Comparison of ENCODE assay signal across 8 mouse cellular contexts in genomic region chr16:67776091-67776490, GRCm38 (mm10).
DNase-seq lines count a peak whose midpoint lies in the region; ATAC-seq and TF ChIP-seq lines count a peak whose summit lies in the region.

No protein-coding gene starts in this region.

- no peak overlapping the region for H3K9ac ChIP-seq in hindbrain, embryonic 11.5 days (ENCODE audit: low read depth, low read length)
- H3K9ac ChIP-seq in hindbrain, embryonic 16.5 days (ENCODE audit: low read depth, low read length), result no peak overlapping the region
- no peak overlapping the region for H3K9ac ChIP-seq in liver, embryonic 14.5 days (replicated peaks)

- POLR2A ChIA-PET in Patski (lab: Charles Lee), result no interaction called here

- DNase-seq in hindbrain, embryonic 11.5 days (ENCODE audit: low spot score), result peak; percentile 49
- DNase-seq in 416B (ENCODE audit: low read depth), result peak; percentile 84
- peak; percentile 0 for DNase-seq in Patski (ENCODE audit: low read depth, low spot score)
- DNase-seq in embryo, embryonic 11 days, result peak; percentile 46
- DNase-seq in liver, embryonic 14.5 days (ENCODE audit: low read depth in 3 of 3, low spot score in 3 of 3), result no peak
- no peak for DNase-seq in ovary, postnatal 36 days (ENCODE audit: low spot score)

- no peak for ATAC-seq in hindbrain, embryonic 11.5 days (ENCODE audit: low FRiP score)
- no peak for ATAC-seq in hindbrain, embryonic 16.5 days
- no peak for ATAC-seq in Patski
- no peak for ATAC-seq in liver, embryonic 14.5 days (ENCODE audit: insufficient read depth)
- no peak for ATAC-seq in granulocyte monocyte progenitor cell, adult 5-6 weeks (replicated peaks; ENCODE audit: poor library complexity, severe bottlenecking)

- in situ Hi-C loops in Patski (cut with MboI; ENCODE audit: low pct_unique_long_range_greater_than_20kb), result loop anchor here (10.0 kb wide), 2 partner anchors 681 to 901 kb away; no protein-coding TSS in a partner anchor

- TF ChIP-seq EP300 in liver, embryonic 14.5 days (IDR thresholded peaks at IDR 0.05; ENCODE audit: low read depth), result no peak

- H3K36me3 ChIP-seq in hindbrain, embryonic 11.5 days (ENCODE audit: control insufficient read depth, insufficient read depth, low read length), result no peaks in the 10 kb centered on the region
- no peaks in the 10 kb centered on the region for H3K36me3 ChIP-seq in hindbrain, embryonic 16.5 days (ENCODE audit: control insufficient read depth, insufficient read depth, low read length)
- no peaks in the 10 kb centered on the region for H3K36me3 ChIP-seq in liver, embryonic 14.5 days (replicated peaks; ENCODE audit: control insufficient read depth, insufficient read depth, low read depth)

- 47% methylated on average over 3 of the region's 3 CpGs for WGBS in hindbrain, embryonic 11.5 days
- WGBS in hindbrain, embryonic 16.5 days, result 50% methylated on average over 3 of the region's 3 CpGs
- WGBS in liver, embryonic 14.5 days (ENCODE audit: insufficient replicate concordance), result 45% methylated on average over 3 of the region's 3 CpGs

- no peaks in the 10 kb centered on the region for H3K27me3 ChIP-seq in hindbrain, embryonic 11.5 days (ENCODE audit: control insufficient read depth, insufficient read depth, low read length)
- no peaks in the 10 kb centered on the region for H3K27me3 ChIP-seq in hindbrain, embryonic 16.5 days (replicated peaks; ENCODE audit: control insufficient read depth, insufficient read depth, low read length)
- H3K27me3 ChIP-seq in Patski, result peaks cover 11% of the 10 kb centered on the region
- no peaks in the 10 kb centered on the region for H3K27me3 ChIP-seq in liver, embryonic 14.5 days (ENCODE audit: control insufficient read depth, insufficient read depth, low read length)

- CTCF ChIA-PET in Patski (lab: Charles Lee), result interaction anchor here (1.3 kb wide), 1 partner anchor 32 kb away, joined by 3 read pairs; no protein-coding TSS in a partner anchor

- H3K27ac ChIP-seq in hindbrain, embryonic 11.5 days (ENCODE audit: low read depth, low read length), result no peak overlapping the region
- H3K27ac ChIP-seq in hindbrain, embryonic 16.5 days (ENCODE audit: low read depth, low read length), result no peak overlapping the region
- H3K27ac ChIP-seq in liver, embryonic 14.5 days, result no peak overlapping the region

- H3K4me3 ChIP-seq in hindbrain, embryonic 11.5 days (ENCODE audit: low read depth, low read length), result no peak overlapping the region
- H3K4me3 ChIP-seq in hindbrain, embryonic 16.5 days (ENCODE audit: low read length), result no peak overlapping the region
- no peak overlapping the region for H3K4me3 ChIP-seq in liver, embryonic 14.5 days (ENCODE audit: insufficient read depth in 1 of 2, low read depth in 2 of 2, low read length in 2 of 2)

- no peak overlapping the region for H3K4me2 ChIP-seq in hindbrain, embryonic 11.5 days (replicated peaks; ENCODE audit: low read depth, low read length)
- H3K4me2 ChIP-seq in hindbrain, embryonic 16.5 days (ENCODE audit: low read length), result no peak overlapping the region
- no peak overlapping the region for H3K4me2 ChIP-seq in liver, embryonic 14.5 days (ENCODE audit: low read depth)

- TF ChIP-seq CTCF in Patski (IDR thresholded peaks at IDR 0.05), result peak; percentile 68
- peak; percentile 50; the same call in 1 of the 2 replicates for TF ChIP-seq CTCF in liver, embryonic 14.5 days (IDR thresholded peaks at IDR 0.05; ENCODE audit: low read depth)

- H3K4me1 ChIP-seq in hindbrain, embryonic 11.5 days (replicated peaks; ENCODE audit: control insufficient read depth, insufficient read depth, low read length), result no peaks in the 10 kb centered on the region
- H3K4me1 ChIP-seq in hindbrain, embryonic 16.5 days (ENCODE audit: control insufficient read depth, insufficient read depth, low read depth, low read length), result no peaks in the 10 kb centered on the region
- H3K4me1 ChIP-seq in liver, embryonic 14.5 days (replicated peaks; ENCODE audit: control insufficient read depth in 2 of 2, insufficient read depth in 2 of 2, low read length in 1 of 2), result no peaks in the 10 kb centered on the region

- no peaks in the 10 kb centered on the region for H3K9me3 ChIP-seq in hindbrain, embryonic 11.5 days (ENCODE audit: control insufficient read depth, low read length)
- no peaks in the 10 kb centered on the region for H3K9me3 ChIP-seq in hindbrain, embryonic 16.5 days (ENCODE audit: control insufficient read depth, low read length)
- H3K9me3 ChIP-seq in liver, embryonic 14.5 days (ENCODE audit: control insufficient read depth, low read length), result no peaks in the 10 kb centered on the region

Comparison
In these comparisons a context has a peak if more than half of its experiments do, and no peak if none do; other contexts are left out.
1. DNase-seq: peak in hindbrain, embryonic 11.5 days (single experiment), 416B (single experiment), Patski (single experiment) and embryo, embryonic 11 days (single experiment); none in liver, embryonic 14.5 days (0 of 3) and ovary, postnatal 36 days (single experiment).